Mouse (Mus musculus) bone marrow, adult 2 months (tissue): ENCODE data around the gene Nav1. TPM values are rescaled to one million over a fixed set of nuclear protein-coding genes. Genes with fewer than 3 reads are reported as not detected.
"Not testable (repeated sequence)": the region's sequence is repeated elsewhere in the genome, so short reads cannot be mapped to it uniquely, and the experiment has no call there.

Experiments
- H3K27ac ChIP-seq: fragments of 200-500 bp; 2 replicates; pipeline ENCODE4 v1.5.1; 2012; ENCODE audit warnings: low read depth, mild to moderate bottlenecking, control low read depth, inconsistent platforms, low read length; ENCODE audit not compliant: control insufficient read depth, poor library complexity, insufficient read depth
- H3K4me1 ChIP-seq: fragments of 200-500 bp; 2 replicates; pipeline ENCODE4 v1.6.1; 2011; ENCODE audit warnings: low read length; ENCODE audit not compliant: control insufficient read depth, insufficient read depth
- H3K4me3 ChIP-seq: fragments of 200-500 bp; replicated peaks from 2 replicates; pipeline ENCODE3; 2011; ENCODE audit warnings: mild to moderate bottlenecking, low read depth, low read length, control low read depth; ENCODE audit not compliant: control insufficient read depth
- CTCF ChIP-seq: fragments of 200-500 bp; IDR thresholded peaks from 2 replicates; pipeline ENCODE4 v1.5.1; 2011; ENCODE audit warnings: low read length, control low read depth; ENCODE audit not compliant: control insufficient read depth, insufficient read depth
- POLR2A ChIP-seq: fragments of 200-500 bp; IDR thresholded peaks from 2 replicates; pipeline ENCODE4 v1.6.1; 2011; ENCODE audit warnings: low read depth, mild to moderate bottlenecking, control low read depth, low read length, borderline replicate concordance; ENCODE audit not compliant: control insufficient read depth
- WGBS: fragments of 180-500 bp; shearing (Covaris S2); methylation state at CpG from one replicate; pipeline ENCODE4 v1.1.7; 2018; 5-methylcytosine and 5-hydroxymethylcytosine counted together
- polyA plus RNA-seq: library from polyadenylated mRNA; stranded (reverse); fragments of >200 nt; gene quantifications from 2 replicates; pipeline ENCODE4 v1.2.4, GENCODE M21; 2011; ENCODE audit warnings: low replicate concordance; ENCODE audit not compliant: missing spikeins, insufficient read depth, insufficient read length

The Nav1 gene
- polyA plus RNA-seq, 1 experiment, result 22.7 TPM

DNA sequence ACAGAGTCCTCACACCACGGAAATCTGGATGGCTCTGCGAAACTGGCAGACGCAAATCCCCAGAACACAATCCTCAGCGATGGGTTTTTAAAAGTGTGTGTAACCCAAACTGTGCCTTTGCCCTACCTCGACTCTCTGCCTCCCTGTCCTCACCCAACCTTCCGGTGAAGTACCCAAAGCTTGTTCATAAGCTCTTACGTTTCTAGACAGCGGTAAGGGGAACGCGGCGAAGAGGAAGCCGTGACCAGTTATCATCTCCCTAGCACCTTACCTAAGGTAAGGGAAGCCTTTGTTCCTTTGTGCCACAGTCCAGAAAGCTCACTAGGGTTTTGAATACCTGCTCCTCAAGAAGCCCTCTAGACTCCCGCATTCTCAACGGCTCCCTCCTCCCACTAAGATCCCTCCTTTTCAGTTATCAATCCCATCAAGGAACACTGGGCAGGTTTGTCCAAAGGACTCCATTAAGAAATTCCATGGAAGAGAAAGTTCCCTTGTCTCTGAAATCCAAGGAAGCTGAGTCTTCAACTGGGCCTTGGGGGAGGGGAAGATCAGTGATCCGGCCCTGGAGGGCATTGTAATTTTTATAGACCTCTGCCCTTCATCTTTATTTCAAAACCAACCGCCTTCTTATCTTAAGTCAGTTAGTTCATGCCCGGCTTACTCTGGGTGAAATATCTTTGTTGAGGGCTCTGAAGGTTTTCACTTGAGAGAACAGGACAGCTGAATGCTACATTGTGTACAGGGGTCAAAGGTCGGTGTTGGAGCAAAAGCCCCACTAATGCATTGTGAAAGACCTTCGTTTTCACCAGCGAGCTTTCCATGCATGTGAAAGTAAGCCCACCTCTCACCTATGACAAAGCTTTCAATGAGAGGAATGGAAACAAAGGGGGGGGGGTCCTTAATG is 108.4 kb downstream of the Nav1 start:
- 85% methylated on average over 20 of the region's 20 CpGs for WGBS

DNA sequence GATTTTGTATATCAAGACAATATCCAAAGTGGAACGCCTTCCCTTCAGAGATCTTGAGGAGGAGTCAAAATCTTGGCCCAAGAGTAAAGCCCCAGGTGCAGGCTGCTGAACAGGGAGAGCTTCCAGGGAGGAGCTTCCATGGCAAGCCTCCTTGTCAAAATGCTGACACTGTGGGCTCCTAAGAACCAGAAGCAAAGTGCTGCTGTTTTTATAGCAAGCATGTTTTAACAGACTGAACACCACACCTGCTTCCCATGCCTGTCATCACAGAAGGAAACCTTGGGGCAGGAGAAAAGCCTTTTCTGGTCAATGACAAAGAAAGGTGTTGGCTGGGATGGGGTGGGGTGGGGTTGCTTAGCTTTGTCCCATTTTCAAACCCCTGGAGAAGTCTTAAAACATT is 112.0 kb downstream of the Nav1 start:
- H3K27ac ChIP-seq, result no peak overlapping the region
- no peak overlapping the region for H3K4me3 ChIP-seq
- no peak for TF ChIP-seq POLR2A
- no peak for TF ChIP-seq CTCF
- 70% methylated on average over 1 of the region's 1 CpGs for whole genome bisulfite sequencing
- H3K4me1 ChIP-seq, result no peaks in the 10 kb centered on the region

More for the DNA sequence above, 108.4 kb downstream of the Nav1 start:
- no peaks in the 10 kb centered on the region for H3K4me1 ChIP-seq
- no peak overlapping the region for H3K27ac ChIP-seq
- no peak overlapping the region for H3K4me3 ChIP-seq
- TF ChIP-seq CTCF (no peak), POLR2A (no peak)

DNA sequence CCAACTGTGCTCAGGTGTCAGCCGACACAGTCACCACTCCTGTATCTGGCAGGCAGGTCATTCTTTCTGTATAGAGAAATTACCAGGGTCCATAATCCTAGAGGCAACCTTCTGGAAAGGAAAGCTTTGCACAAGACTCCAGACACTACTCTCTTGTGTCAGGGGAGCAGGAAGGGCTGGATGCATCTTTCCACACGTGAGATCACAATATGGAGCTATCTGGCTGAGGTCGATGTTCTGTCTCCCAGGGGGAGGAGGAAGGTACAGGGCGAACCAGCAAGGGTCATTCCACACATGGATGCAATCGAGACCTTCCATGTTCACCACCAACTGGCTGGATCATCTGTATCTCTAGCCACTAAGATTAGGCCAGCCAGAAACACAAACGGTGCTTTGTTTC is 113.2 kb downstream of the Nav1 start:
- H3K4me3 ChIP-seq, result no peak overlapping the region
- TF ChIP-seq POLR2A, result no peak
- TF ChIP-seq CTCF, result no peak
- H3K4me1 ChIP-seq, result no peaks in the 10 kb centered on the region
- H3K27ac ChIP-seq, result no peak overlapping the region
- 75% methylated on average over 6 of the region's 6 CpGs for WGBS

DNA sequence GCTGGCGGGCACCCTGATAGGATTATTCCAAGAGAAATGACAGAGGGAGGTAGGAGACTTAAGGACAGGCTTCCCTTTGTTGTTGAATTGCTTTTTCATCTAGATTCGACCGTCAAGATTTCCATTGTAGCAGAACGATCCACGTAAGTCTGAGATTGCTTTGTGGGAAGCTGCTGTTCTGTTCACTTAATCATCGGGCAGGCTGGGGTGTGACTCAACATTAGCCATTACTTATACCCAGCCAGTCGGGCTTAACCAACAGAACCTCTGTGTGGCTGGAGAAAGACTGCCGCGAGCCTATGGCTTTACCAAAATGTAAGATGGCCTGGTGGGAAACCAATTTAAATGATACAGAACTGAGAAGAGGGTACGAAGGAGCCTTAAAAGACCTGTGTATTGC is 114.7 kb downstream of the Nav1 start:
- WGBS, result 86% methylated on average over 10 of the region's 10 CpGs
- Histone ChIP-seq H3K27ac (no peak overlapping the region), H3K4me1 (no peaks in the 10 kb centered on the region)

DNA sequence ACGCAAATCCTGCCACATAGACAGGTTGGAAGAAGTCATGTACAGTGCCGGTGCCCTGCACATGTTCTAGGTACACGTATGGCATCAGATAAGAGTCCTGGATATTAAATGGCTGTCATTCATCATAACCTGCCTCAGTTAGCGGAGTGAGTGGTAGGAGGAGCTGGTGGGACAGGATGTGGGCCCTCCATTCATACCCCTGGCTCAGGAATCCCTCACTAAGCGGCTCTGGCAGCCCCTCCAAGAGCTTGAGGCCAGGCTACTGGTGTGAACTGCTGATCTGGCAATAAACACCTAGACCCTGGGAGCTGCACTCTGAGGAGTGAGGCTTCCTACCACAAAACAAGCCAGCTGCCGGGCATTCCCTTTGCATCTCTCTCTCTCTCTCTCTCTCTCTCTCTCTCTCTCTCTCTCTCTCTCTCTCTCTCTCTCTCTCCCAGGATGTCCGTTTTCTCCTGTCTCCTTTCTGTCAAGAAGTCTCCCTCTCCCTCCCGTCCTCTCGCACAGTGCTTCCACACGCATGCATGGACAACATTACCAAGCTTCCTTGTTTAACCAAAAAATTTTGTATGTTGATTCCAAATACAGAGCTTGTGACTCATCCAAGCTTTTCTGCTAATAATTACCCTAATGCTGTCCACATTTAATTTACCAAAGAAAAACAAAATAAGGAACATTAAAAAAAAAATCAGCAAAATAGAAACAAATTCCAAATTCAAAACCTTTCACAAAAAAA is 116.0 kb downstream of the Nav1 start:
- Histone ChIP-seq H3K27ac (no peak overlapping the region), H3K4me1 (no peaks in the 10 kb centered on the region), H3K4me3 (no peak overlapping the region)
- no peak for TF ChIP-seq POLR2A
- TF ChIP-seq CTCF, result no peak
- 78% methylated on average over 10 of the region's 10 CpGs for WGBS

More for the DNA sequence above, 114.7 kb downstream of the Nav1 start:
- H3K4me3 ChIP-seq, result no peak overlapping the region
- TF ChIP-seq POLR2A, result no peak
- TF ChIP-seq CTCF, result no peak

DNA sequence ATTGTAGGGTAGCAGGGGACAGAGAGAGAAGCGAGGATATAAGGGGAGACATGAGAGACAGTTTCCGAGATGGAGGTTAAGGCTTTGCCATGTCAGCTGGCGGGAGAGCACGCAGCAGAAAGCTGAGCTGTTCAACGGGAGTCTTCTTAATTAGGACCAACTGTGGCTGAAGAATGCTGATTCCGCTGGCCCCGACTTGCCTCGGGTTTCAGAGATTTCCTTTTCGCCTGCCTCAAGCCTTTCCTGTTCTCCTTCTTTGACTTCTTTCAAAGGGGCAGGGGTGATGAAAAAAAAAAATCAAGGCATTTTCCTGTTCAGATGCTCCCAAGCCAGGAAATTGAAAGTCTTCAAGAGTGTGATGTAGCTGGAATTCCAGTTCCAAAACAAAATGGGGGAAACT is 118.2 kb downstream of the Nav1 start:
- TF ChIP-seq CTCF (no peak), POLR2A (no peak)
- no peaks in the 10 kb centered on the region for H3K4me1 ChIP-seq
- WGBS, result 75% methylated on average over 9 of the region's 9 CpGs
- H3K4me3 ChIP-seq, result no peak overlapping the region
- H3K27ac ChIP-seq, result no peak overlapping the region

DNA sequence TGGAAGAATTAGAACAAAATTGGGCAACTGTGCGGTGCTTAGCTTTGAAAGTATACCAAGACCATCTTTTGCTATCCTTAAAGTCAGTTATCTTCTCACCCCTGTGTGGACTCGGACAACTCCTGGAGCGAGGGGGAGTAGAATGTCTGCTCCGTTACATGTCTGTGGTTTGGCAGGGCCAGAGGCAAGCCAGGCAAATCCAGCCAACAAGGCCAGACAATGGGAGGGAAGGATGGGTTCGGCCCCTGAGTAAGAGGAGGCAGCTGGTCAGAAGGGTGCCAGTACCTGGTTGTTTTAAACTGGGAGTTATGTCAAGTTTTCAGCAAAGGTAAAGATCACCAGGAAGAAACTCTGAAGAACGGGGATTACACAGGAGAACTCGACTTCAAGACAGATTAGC is 121.9 kb downstream of the Nav1 start:
- H3K4me1 ChIP-seq, result no peaks in the 10 kb centered on the region
- H3K4me3 ChIP-seq, result no peak overlapping the region
- no peak for TF ChIP-seq CTCF
- TF ChIP-seq POLR2A, result no peak
- no peak overlapping the region for H3K27ac ChIP-seq
- WGBS, result 83% methylated on average over 7 of the region's 7 CpGs

DNA sequence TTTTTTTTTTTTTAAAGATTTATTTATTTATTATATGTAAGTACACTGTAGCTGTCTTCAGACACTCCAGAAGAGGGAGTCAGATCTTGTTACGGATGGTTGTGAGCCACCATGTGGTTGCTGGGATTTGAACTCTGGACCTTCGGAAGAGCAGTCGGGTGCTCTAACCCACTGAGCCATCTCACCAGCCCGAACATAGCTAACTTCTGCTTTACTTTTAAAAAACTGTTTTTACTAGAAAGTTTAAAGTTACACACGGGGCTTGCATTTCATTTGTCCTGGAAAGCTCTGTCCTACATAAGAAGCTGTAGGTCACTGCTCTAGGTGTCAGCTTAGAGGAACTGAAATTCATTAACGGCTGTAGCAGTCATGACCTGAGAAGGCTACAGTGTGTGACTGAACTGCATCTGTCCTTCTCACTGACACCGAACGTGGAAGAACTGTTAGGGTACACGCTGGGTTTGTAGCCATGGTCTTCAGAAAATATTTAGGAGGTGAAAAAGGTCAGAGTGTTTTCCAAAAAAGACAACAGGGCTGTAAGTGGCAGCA is 122.5 kb downstream of the Nav1 start:
- not testable (repeated sequence) for H3K4me3 ChIP-seq, H3K27ac ChIP-seq, H3K4me1 ChIP-seq
- 81% methylated on average over 9 of the region's 9 CpGs for WGBS

DNA sequence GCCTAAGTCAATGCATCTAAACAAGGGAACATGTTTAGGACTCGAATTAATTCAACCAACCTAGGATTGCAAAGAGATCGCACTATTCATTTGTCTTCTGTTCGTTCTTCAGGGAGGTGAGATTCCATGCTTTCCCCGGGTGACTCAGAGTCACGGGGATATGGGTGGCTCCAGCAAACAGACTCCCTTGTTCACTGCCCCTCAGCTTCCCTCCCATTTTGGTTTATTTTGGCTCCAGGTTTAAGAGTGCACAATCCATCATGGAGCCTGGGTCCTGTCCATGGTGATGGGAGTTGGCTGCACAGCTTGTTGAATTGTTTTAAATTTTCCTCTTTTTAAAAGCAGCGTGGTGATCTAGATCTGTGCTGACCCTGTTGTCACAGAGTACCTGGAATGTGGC is 123.1 kb downstream of the Nav1 start:
- H3K4me3 ChIP-seq, result no peak overlapping the region
- no peak for TF ChIP-seq CTCF
- WGBS, result 89% methylated on average over 6 of the region's 6 CpGs
- no peaks in the 10 kb centered on the region for H3K4me1 ChIP-seq
- H3K27ac ChIP-seq, result no peak overlapping the region
